Mouse (Mus musculus): ENCODE measurements around the gene Itpa. TPM values are rescaled to one million over a fixed set of nuclear protein-coding genes. Genes with fewer than 3 reads are reported as not detected.

Itpa gene
- total RNA-seq, 2 experiments from 2014 or later, result 42.2 to 48.9 TPM

DNA sequence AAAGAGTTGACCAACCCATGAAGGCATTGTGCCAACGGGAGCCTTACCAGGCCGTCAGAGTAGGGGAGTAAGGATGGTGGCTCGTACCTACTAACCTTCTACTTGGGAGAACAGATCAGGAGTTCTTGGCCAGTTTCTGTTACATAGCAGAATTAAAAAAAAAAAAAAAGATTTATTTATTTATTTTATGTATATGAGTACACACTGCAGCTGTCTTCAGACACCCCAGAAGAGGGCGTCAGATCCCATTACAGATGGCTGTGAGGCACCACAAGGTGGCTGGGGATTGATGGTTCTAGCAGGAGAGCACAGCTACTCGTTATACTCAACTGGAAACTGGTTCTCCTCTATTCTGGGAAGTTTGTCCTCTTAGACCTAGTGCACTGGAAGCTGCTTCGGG lies 37.8 kb downstream of the Itpa start:
- intact Hi-C loops (cut with DNase I), result no loop called here
- no peak for DNase-seq (ENCODE audit: extremely low spot score in 1 of 2, low spot score in 2 of 2)

DNA sequence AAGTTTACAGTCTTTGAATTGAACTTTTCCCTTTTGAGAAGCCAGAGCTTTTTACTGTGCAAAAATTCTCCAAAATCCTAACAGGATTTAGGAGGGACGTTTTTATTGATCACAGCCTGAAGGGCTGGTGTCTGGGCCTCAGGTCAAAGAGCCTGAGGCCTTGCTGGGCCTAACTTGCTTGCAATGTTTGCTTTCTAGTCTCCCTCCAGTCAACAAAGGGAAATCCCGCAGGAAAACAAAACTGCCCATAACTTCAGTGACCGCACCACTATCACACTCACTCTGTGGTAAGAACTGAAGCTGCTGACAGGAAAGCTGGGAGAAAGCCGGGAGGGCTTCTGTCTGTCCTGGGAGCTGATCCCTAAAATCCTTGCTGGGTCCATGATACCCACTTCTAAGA lies 39.2 kb downstream of the Itpa start:
- intact Hi-C loops (cut with DNase I), result no loop called here
- DNase-seq (ENCODE audit: extremely low spot score in 1 of 2, low spot score in 2 of 2), result no peak

DNA sequence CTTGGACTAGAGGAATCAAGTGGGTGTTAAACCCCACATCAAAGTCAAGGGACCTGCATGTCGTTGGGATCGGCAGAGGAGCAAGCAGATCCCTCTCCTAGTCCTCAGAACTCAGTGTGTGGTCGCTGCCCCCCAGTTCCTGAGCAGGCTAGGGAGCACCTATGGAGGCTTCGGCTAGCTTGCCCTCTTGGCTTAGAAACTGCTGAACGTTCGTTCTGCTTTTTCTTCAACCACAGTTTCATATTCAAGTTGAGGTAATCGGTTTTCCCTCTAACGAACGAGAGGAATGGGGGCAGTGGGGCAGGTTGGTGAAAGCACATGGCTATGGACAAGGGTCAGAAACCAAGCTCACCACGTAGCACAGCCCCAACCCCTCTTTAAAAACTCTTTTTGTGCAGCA lies 39.6 kb downstream of the Itpa start:
- no peak for DNase-seq (ENCODE audit: extremely low spot score in 1 of 2, low spot score in 2 of 2)
- intact Hi-C loops (cut with DNase I), result no loop called here

DNA sequence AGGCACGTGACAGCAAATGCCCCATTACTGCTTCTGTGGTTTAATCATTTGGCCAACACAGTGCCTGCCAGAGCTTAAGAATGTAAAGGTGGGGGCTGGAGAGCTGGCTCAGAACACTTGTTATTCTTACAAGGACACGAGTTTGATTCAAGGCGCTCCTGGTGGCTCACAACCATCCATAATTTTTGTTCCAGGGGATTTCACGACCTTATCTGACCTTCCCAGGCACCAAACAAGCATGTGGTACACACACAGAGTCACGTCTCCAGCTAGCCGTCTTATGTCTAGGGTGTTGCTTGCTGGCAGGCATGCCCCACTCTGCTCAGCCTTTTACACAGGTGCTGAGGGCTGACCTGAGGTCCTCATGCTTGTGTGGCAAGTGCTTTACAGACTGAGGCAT lies 50.5 kb downstream of the Itpa start:
- DNase-seq (ENCODE audit: extremely low spot score in 1 of 2, low spot score in 2 of 2), result no peak
- intact Hi-C loops (cut with DNase I), result no loop called here

DNA sequence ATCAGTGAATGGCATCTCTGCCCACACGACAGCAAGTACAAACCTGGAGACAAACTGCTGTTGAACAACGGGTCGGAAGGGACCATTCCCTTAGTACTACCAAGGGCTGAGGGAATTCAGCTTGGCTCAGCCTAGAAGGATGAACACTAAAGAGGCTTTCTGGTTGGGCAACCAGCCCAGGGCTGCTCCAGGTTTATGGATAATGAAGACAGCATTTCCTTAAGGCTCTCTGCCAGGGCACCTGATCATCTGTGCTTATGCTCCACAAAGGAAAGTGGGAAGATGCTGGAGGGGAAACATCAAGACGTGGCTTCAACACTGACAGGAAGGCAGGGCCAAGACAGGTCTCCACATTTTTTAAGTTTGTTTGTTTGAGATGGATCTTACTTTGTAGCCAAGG lies 57.0 kb downstream of the Itpa start:
- intact Hi-C loops (cut with DNase I), result no loop called here
- no peak for DNase-seq (ENCODE audit: extremely low spot score in 1 of 2, low spot score in 2 of 2)

DNA sequence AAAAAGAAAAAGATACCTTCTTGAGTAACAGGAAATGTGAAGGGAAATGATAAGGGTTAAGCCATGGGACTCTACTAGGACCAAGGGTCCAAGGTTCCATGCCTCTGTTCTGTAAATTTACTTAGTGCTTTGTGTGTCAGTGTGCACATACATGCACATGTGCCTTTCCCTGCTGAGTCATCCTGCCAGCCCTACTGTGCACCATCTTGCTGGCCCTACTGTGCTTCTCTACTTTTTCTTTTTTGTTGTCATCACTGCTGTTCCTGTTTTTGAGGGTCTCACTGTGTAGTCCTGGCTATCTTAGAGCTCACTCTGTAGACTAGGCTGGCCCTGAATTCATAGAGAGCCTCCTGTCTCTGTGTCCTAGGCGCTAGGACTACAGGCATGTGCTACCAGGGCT lies 60.3 kb downstream of the Itpa start:
- no peak for DNase-seq (ENCODE audit: extremely low spot score in 1 of 2, low spot score in 2 of 2)
- intact Hi-C loops (cut with DNase I), result no loop called here

DNA sequence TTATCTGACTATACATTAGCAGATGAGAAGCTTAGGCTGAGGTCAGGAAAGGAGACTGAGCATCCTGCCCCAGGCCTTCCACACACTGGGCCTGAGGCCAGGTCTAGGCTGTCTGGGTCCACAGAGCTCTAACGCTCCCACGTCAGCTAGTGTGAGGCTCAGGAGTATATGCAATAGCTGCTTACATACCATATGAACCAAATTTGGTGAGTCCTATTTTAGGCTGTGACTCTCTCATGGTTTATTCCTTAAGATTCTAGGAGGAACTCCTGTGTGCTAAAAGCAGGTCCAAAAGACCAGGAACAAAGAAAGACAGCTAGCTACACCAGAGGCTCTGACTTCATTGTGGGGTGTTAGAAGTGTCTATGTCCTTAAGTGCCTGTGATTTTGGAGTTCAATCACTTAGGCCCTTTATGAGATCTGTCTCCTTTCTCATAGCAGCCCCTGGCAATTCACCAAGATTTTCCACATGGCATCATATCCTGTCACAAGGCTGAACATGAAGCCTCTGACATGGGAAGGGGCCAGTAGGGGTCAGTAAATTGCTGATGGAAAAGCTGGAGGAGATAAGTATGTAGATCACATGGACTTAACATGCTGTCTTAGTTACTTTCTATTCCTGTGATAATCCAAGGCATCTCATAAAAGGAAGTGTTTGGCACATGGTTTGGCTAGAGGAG lies 61.6 kb downstream of the Itpa start:
- no peak for DNase-seq (ENCODE audit: extremely low spot score in 1 of 2, low spot score in 2 of 2)
- intact Hi-C loops (cut with DNase I), result no loop called here

DNA sequence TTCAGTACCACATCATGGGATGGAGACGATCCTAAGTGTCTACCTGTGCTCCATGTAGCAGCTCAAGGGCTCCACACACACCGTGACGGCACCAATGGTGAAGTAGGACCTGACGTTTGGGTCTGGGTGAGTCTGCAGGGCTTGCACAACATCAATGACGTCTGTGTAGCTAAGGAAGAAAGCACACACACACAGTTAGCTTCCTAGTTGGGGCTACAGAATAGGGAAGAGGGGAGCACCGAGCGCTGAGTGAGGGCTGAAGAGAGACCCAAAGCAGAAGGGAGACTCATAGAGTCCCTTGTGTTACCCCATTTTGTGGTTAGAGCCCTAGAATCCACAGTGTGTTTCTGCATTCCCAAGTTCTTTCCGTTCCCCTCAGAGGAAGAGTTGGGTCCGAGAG lies 63.3 kb downstream of the Itpa start:
- DNase-seq (ENCODE audit: extremely low spot score in 1 of 2, low spot score in 2 of 2), result no peak
- intact Hi-C loops (cut with DNase I), result no loop called here

Other genes starting within 250 kb of the Itpa start
- gene Vps16, start 243.3 kb upstream of the Itpa start, total RNA-seq (2021), result 100 to 1,000 TPM in 1 of 2 experiments, 10 to 100 TPM in 1; 83.9 to 105 TPM
- 10 to 100 TPM; 22.8 to 23.4 TPM for gene Pced1a, start 242.9 kb upstream of the Itpa start, total RNA-seq (2021)
- 100 to 1,000 TPM; 257 to 262 TPM for gene Ptpra, start 217.3 kb upstream of the Itpa start, total RNA-seq (2021)
- 10 to 100 TPM; 67.1 to 73.0 TPM for gene Mrps26, start 103.9 kb upstream of the Itpa start, total RNA-seq (2021)
- gene Oxt, start 91.4 kb upstream of the Itpa start, total RNA-seq (2021), result under 1 TPM in 1 of 2 experiments, not detected in 1; 0.84 TPM
- 1 to 10 TPM in 1 of 2 experiments, under 1 TPM in 1; 0.77 to 1.8 TPM for gene Avp, start 85.1 kb upstream of the Itpa start, total RNA-seq (2021)
- gene Fastkd5, start 37.6 kb upstream of the Itpa start, total RNA-seq (2021), result 1 to 10 TPM; 8.0 TPM
- gene Ubox5, start 37.6 kb upstream of the Itpa start, total RNA-seq (2021), result 1 to 10 TPM; 8.5 to 8.7 TPM
- 10 to 100 TPM; 45.3 to 46.8 TPM for gene Lzts3, start 24.8 kb upstream of the Itpa start, total RNA-seq (2021)
- 10 to 100 TPM; 59.7 to 72.2 TPM for gene Ddrgk1, start 3.0 kb upstream of the Itpa start, total RNA-seq (2021)
- gene Slc4a11, start 29.9 kb downstream of the Itpa start, total RNA-seq (2021), result under 1 TPM; 0.39 to 0.58 TPM
- gene 4930402H24Rik, start 238.8 kb downstream of the Itpa start, total RNA-seq (2021), result 10 to 100 TPM; 71.8 to 77.5 TPM
- gene Atrn, start 238.9 kb downstream of the Itpa start, total RNA-seq (2021), result 100 to 1,000 TPM; 117 to 120 TPM